Mouse (Mus musculus): ENCODE measurements around the gene Gm17402.

Gene Gm17402
- long read RNA-seq, experiment 1: 0 reads
- long read RNA-seq, experiment 2: 0 reads

DNA sequence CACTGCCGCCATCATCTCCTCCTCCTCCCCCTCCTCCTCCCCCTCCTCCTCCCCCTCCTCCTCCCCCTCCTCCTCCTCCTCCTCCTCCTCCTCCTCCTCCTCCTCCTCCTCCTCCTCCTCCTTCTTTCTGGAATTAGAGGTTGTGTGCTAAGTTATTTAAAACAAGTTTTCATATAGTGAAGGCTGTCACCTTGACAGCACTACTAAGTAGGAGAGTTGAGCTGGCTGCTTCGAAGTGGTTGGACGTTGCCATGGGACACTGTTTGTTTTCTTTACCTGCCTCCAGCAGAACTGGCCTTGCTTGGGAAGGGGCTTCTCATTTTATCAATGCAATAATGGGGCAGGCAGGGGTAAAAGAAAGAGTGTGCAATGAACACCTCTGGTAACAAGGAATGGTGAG, at the start of gene Gm17402:
Gene Gm17402 (minus strand): TSS at position 101 of the 400 bp plus-strand sequence.
- intact Hi-C loops (cut with DNase I): no loop called here

DNA sequence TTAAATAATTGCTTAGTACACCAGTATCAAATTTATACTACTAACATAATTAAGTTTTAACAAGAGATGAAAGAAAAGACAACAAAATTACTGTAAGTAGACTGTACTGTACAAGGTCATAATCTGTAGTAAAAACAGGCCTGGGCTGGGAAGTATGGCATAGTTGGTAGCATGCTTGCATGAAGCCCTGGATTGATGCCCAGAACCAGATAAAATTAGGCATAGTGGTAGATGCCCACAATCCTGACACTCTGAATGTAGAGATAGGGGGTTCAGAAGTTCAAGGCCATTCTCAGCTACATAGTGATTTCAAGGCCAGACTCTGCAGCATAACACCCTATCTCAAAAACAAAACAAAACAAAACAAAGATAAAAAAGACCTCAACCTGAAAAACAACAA, 3.3 kb upstream of the Gm17402 start:
- intact Hi-C loops (cut with DNase I): no loop called here

DNA sequence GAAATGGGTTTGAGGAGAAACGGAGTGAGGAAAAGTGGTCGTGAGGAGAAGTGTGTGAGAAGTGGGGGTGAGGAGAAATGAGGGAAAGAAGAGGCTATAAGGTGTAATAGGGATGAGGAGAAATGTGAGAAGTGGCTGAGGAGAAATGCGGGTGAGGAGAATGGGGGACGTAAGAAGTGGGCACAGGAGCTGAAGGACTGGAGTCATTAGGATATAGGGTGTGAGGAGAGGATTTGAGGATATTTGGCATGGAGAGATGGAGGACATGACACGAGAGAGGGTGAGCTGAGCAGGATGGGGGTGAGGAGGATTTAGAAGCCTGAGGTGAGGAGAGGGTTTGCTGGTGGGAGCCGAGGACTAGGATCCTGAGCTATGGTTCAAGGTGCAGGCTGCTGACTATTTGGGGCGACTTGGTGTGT, 594 bp downstream of the Gm17402 start:
- intact Hi-C loops (cut with DNase I): no loop called here

DNA sequence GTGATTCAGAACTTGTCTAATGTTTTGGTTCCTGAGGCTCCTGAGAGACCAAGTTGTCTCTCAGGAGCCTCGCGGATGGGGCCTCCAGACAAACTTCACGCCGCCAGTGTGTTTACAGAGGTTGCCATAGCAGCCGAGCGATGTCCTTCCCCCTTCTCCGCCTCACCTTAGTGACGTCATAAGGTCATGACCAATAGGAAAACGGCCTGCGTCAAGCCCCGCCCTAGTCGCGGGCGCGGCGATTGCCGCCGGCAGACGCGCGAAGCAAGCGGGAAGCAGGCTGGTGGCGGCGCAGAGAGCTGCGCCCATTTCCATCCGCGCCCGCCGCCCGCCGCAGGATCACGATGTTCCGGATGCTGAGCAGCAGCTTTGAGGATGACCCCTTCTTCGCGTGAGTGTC, 1.1 kb downstream of the Gm17402 start, which contains the start of gene Mlf1:
Gene Mlf1 (plus strand): TSS at position 226 of the 400 bp plus-strand sequence.
- intact Hi-C loops (cut with DNase I): no loop called here

DNA sequence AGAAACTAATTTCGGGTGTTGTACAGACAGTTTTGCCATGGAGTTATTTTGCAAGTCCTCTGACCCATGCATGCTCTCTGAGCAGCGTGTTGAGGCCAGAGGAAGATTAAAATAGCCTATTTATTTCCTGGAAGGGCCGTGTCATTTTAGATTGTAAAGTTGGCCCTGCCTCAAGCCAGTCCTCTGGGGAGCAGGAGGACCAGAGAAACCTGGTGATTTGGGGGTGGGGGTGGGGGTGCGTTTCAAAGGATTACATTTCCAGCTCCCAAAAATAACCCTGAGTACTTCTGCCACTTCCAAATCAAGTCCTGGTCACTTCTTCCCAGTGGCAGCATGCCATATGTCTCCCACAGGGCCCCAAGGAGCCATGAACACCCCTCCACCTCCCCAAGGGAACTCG, 2.2 kb downstream of the Gm17402 start:
- intact Hi-C loops (cut with DNase I): no loop called here

DNA sequence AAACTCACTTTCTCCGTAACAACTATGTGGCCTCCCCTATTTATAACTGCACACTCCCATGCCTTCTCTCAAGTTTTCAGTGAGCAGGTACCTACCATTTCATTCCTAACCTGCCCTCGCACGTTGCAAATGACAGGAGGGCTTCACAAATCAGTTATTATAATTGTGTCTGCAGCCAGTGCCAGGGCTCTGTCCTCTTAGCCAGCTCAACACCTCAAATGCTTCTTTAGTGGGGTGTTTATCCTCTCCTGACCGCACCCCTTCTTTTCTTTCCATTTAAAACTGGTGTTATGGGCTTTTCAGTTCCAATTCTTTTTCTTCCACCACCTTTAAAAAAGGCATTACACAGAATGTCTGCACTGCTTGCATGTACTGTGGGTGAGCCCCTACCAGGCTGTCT, 2.8 kb downstream of the Gm17402 start:
- intact Hi-C loops (cut with DNase I): no loop called here

DNA sequence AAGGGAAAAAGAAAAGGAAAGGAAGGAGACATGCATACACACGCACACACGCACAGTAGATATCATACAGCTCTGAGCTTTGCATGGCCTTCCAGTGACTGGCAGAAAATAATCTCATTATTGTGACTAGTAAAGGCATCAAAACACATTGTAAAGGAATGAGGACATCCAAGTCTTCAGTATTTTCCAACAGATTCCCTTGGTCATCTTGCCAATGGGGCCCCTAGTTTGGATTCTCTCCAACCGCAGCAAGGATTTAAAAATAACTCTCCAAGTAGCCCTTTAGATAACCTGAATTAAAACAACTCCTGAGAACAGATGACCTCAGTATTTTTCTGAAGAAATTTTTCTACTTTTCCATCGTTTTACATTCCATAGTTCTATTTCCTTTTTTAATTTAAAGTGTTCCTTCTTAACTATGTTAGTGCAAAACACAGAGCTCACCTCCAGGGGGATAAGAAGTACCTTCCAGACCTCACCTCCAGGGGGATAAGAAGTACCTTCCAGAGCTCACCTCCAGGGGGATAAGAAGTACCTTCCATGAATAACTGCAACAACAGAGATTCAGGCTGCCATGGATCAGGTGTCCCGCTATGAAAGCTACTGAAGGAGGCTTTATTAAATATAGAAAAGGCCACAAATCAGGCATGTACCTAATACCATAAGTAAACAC, 5.4 kb downstream of the Gm17402 start:
- intact Hi-C loops (cut with DNase I): no loop called here

DNA sequence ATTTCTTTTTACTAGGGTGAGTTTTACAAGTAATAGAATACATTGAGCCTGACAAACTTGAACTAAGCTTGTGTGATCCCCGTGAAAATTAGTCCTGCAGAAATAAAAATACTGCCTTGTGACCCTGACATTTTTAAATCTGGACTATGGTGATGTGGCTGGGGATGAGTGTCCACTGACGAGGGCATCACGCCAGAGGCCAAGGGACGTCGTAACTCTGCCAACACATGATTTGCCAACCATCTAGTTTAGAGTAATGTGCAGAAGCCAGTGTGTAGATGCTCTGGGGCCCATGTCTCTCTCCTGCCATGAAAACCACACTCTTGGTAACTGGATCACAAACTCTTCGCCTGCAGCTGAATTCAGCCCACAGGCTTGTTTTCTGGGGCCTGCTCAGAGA, 7.5 kb downstream of the Gm17402 start:
- intact Hi-C loops (cut with DNase I): no loop called here

DNA sequence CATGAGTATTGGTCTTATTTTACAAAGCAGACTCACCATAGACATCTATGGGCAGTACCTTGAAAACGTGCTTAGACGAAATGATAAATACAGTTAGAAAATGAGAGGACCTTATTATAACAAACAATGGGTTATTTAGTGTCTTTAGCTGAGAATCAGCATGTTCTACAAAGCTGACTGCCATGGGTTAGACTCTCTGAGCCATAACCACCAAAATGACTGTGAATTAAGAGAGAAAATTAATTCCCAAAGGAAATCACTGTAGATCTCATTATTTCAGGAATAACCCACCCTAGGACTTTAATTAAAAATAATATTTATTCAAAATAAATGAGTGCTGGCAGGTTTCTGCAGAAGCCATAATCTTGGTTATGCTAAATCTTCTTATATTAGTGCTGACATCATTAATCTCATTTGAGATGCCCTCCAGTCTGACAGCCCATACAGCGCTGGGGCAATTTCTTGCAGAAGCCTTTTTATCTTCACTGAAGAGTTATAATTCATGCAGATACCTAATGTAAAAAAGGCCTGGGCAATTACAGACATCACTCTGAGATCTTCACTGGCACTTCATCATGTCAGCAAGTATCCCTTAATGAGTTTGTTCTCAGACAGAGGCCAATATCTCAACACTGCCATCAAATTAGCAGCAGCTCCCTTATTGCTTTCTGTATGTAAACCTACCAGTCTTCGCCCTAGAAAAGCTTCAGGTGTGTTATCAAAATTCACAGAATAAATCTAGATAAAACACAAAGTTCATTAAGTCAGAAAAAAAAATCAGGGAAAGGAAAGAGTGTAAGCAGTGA, 8.7 kb downstream of the Gm17402 start:
- intact Hi-C loops (cut with DNase I): no loop called here

DNA sequence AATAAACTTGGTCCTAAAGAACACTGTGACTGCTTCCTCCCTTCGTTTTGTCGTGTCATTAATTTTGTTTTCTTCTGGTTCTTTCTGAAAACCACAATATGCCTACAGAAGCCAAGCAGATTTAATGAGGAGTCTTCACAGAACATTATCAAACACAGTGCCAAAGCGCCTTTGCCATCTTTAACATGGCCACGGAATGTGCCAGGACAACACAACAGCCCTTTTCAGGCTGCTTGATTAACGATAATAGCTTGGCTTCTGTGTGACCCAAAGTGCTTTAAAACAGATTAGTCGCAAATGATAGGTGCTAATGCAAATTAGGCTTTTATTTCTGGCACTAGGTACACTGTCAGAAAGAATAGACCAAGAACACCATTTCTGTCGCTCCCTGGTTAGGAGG, 16.6 kb downstream of the Gm17402 start:
- intact Hi-C loops (cut with DNase I): loop anchor here (10.0 kb wide), 1 partner anchor 206 kb away; no protein-coding TSS in a partner anchor

DNA sequence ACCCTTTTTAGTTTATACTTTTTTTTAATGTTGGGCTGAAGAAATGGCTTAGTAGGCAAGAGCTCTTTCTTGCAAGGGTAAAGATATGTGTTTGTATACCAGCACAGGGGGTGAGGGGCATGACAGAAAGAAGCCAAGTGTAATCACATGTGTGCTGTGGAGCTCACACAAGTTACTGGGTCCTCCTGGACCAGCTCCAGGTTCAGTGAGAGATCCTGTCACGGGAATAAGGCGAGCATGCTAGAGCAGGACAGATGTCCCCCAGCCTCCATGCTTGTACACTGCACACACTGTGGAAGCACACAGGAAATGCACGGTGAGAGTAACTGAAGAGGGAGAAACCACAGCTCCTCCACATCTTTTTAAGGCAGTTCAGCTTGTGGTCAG, 22.2 kb downstream of the Gm17402 start:
- intact Hi-C loops (cut with DNase I): loop anchor here (2.0 to 10.0 kb wide), 2 partner anchors 78 to 212 kb away; partner anchors contain the start of gene Gfm1

DNA sequence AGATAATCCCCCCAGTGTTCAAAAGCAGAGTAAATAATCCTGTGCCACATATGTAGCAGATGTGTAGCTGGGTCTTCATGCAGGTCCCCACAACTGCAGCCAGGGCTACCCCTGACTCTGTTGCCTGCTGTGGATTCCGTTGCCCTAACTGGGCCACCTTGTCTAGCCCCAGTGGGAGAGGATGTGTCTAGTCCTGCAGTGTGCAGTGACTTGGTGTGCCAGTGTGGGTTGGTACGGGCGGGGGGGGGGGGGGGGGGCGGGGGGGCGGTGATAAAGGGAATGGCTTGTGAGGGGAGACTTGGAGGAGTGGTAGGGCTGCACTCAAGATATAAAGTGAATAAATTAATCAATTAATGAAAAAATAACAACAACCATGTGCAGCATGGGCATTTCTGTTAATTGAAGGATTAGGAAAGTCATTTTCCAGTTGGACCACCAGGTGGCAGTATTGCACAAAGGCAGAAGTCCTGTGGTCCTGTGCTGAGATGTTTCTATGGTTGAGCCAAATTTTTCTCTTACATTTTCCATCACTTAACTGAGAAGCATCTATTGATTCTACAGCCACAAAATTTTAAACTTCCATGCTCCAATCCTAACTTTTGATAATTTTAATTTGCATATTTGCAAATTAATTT, 22.7 kb downstream of the Gm17402 start:
- intact Hi-C loops (cut with DNase I): loop anchor here (2.0 to 10.0 kb wide), 2 partner anchors 79 to 213 kb away; partner anchors contain the start of gene Gfm1

DNA sequence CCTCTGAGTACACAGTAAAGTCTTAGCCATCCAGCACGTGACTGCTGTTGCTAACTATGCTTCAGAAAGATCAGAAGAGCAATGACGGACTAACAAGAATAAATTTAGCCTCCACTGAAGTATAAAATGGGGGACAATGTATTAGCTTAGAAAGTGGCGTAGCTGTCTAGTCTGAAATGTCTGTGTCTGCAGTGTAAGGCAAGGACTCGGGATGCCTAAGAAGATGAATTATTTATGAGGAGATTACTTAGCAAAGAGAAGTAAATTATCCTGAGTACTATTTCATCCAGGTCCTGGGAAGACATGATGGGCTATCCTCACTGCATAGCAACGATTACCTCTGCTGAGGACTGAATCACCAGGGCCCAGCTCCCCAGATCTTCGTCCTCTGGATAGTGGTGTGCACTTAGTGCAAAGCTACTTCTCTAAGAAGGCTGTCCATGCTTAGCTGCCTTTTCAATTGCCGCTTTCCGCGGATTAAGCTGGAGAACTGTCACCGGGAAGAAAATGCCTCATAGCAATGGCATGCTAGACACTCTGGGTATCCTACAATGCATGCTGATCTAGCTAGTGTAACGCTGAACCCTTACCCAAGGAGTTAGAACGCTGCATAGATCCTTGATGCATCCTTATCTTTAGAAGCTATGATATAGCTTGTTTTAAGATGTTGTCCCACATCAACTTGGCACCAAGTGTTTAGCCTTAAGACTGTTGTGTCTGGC, 23.4 kb downstream of the Gm17402 start:
- intact Hi-C loops (cut with DNase I): loop anchor here (2.0 to 10.0 kb wide), 2 partner anchors 79 to 213 kb away; partner anchors contain the start of gene Gfm1

DNA sequence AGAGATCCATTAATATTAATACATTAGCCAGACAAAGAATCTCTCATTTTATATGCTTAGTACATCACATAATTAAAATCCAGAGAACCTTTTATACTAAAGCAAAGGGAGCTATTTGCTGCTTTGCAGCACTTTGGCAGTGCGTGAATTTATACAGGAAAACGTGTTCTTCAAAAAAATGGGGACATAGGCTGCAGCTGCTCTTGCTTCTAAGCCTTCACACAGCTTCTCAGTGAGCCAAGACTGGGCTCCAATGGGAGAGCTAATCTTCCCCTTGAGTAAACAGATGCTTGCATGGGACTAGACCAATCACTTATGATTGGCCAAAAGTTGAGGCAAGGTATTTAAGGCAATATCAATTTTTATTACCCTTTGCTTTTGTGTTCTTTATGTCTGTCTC, 28.3 kb downstream of the Gm17402 start:
- intact Hi-C loops (cut with DNase I): no loop called here

DNA sequence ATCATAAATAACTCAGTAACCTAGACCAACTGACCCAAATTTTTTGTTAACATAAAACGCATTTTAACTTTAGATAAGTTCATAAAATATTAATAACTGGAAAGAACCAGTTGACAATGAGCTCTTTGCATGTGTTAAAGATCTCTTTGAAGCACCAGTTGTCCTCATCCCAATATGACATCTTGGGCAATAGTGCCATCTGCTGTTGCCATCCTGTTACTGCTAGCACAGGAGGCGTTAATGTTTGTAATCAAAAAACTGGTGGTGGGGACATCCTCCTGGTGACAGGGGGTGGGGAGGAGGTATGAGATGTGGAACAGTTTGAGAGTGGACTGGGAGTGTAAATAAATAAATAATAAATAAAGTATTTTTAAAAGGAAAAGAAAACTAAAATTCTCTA, 30.4 kb downstream of the Gm17402 start:
- intact Hi-C loops (cut with DNase I): loop anchor here (1.0 to 2.0 kb wide), 2 partner anchors 934 to 1012 kb away; no protein-coding TSS in a partner anchor

DNA sequence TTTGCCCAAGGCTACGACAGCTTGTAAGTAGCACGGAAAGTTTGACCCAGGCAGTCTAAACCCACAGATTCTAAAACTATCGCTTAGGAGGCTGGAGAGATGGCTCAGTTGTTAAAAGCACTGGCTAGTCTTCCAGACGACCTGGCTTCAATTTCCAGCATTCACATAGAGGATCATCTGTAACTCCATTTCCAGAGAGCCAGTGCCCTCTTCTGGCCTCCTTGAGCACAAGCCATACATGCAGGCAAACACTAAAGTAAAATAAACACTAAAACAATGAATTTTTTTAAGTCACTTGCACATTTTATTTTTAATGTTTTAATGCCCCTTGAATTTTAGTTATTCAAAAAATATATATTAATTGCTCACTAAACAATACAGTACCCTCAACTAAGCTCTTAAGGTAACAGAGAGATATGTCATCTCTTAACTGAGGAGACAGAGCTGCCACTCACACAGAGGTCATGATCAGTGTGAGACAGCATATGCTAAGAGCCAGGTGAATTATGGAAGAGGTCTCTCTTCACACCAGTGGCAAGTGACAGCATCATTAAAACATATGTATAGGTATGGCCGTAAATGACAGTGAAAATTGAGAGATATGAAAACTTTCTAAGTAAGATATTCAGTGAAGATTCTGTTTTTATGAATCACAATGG, 31.8 kb downstream of the Gm17402 start:
- intact Hi-C loops (cut with DNase I): no loop called here

DNA sequence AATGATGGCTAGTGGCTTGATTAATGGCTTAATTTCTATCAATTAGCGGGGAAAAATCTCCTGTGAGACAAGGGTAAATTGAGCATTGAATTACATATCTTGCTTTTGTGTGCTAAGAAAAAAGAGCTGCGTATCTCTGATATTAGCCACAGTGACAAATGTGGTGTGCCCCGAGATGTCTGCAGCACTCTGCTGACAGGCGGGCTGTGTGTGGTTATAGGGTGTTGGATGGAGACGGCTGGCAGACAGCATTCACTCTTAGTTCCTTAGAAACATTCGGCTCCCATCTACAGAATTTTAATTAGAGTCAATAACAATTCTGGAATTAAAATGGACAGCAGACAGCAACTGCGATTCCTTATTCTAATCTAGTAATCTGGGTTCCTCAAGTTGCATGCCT, 34.0 kb downstream of the Gm17402 start:
- intact Hi-C loops (cut with DNase I): no loop called here

DNA sequence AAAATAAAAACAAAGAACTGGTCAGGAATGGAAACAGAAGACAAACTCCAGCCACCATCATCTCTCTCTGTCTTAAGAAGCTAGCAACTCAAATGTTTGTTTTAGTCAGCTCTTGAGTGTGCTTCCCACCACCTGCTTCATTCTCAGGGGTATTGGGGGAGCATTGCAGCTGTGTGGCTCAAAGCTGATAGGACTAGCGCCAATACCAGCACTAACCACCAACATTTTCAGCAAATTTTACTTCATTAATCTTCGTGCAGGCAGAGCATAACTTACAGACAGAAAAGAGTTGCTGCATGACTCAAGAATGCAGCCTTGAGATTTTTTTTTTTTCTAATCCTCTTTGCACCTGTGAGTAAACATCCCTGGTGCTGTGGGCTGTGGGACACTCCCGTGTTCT, 35.4 kb downstream of the Gm17402 start:
- intact Hi-C loops (cut with DNase I): no loop called here

DNA sequence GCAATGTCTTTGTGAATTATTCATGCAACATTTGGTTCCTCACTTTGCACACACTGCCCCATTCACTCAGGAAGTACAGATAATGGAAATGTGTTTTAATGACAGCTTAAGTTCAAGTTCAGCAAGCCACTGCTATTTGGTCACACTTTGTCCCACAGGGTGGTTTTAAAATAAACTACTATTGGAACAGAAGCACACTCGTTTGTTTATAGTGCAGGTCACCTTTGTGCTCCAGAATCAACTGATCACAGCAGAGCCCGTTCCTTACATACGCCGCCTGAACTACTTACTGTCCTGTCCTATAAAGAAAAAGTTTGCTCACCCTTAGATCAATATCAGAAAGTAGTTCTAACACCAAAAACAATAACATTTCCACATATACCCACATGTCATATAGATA, 52.5 kb downstream of the Gm17402 start:
- intact Hi-C loops (cut with DNase I): no loop called here
